Mouse (Mus musculus) G1E (cell line): Measurements from ENCODE around the gene Pclo.

Experiments
- CTCF ChIP-seq: IDR thresholded peaks from 2 replicates; pipeline ENCODE4 v1.5.1; 2012; ENCODE audit warnings: low read depth, low read length, inconsistent platforms, mixed read lengths
- GATA1 ChIP-seq: IDR thresholded peaks from 2 replicates; pipeline ENCODE4 v1.6.1; 2012; ENCODE audit warnings: borderline replicate concordance, low read length, inconsistent platforms, mixed read lengths
- GATA2 ChIP-seq: IDR thresholded peaks from 2 replicates; pipeline ENCODE4 v1.6.1; 2012; ENCODE audit warnings: low read depth, low read length, inconsistent platforms, borderline replicate concordance
- POLR2AphosphoS5 ChIP-seq: IDR thresholded peaks from 2 replicates; pipeline ENCODE4 v1.6.1; 2012; ENCODE audit warnings: low read depth, low read length, inconsistent platforms; ENCODE audit not compliant: insufficient replicate concordance

- no peak for TF ChIP-seq CTCF
- no peak for TF ChIP-seq GATA2
- no peak for TF ChIP-seq GATA1
- no peak for TF ChIP-seq POLR2AphosphoS5
Observed at GRCm38 (mm10) chr5:14793891-14794290, 279.2 kb downstream of the Pclo start.
